Mouse (Mus musculus) limb, embryonic 10.5 days (tissue): ENCODE data around the gene 1500015O10Rik. TPM values are rescaled to one million over a fixed set of nuclear protein-coding genes. Genes with fewer than 3 reads are reported as not detected.
A peak's percentile ranks its signal among the peaks of the same experiment; 100 is the strongest.

ENCODE experiments used
- DNase-seq: peaks from one replicate; pipeline ENCODE4 v3.0.0-alpha.2; 2017; ENCODE audit warnings: low spot score
- H3K27ac ChIP-seq: fragments of 300-500 bp; sonication (generic); 2 replicates; pipeline ENCODE4 v1.5.1; 2016; ENCODE audit warnings: mild to moderate bottlenecking
- H3K27me3 ChIP-seq: fragments of 300-500 bp; sonication (generic); 2 replicates; pipeline ENCODE4 v1.6.1; 2016; ENCODE audit warnings: low read depth, mild to moderate bottlenecking; ENCODE audit not compliant: poor library complexity, severe bottlenecking
- H3K36me3 ChIP-seq: fragments of 300-500 bp; sonication (generic); 2 replicates; pipeline ENCODE4 v1.6.1; 2016; ENCODE audit warnings: mild to moderate bottlenecking, moderate library complexity
- H3K4me1 ChIP-seq: fragments of 300-500 bp; sonication (generic); 2 replicates; pipeline ENCODE4 v1.6.1; 2016
- H3K4me3 ChIP-seq: fragments of 300-500 bp; sonication (generic); 2 replicates; pipeline ENCODE4 v1.5.1; 2016; ENCODE audit warnings: mild to moderate bottlenecking, moderate library complexity
- H3K9me3 ChIP-seq: fragments of 300-500 bp; sonication (generic); replicated peaks from 2 replicates; pipeline ENCODE4 v1.6.1; 2016; ENCODE audit warnings: mild to moderate bottlenecking
- WGBS: fragments of 180-500 bp; shearing (Covaris S2); methylation state at CpG from one replicate; pipeline ENCODE4 v1.1.7; 2016; 5-methylcytosine and 5-hydroxymethylcytosine counted together
- polyA plus RNA-seq: library from polyadenylated mRNA; unstranded; fragments of >200 nt; fragmentation: Nextera tagmentation; extraction: Ambion mirVana; gene quantifications from 2 replicates; pipeline ENCODE4 v1.2.1, GENCODE M21; 2016

Gene 1500015O10Rik
- not detected in 2 replicates for polyA plus RNA-seq

DNA sequence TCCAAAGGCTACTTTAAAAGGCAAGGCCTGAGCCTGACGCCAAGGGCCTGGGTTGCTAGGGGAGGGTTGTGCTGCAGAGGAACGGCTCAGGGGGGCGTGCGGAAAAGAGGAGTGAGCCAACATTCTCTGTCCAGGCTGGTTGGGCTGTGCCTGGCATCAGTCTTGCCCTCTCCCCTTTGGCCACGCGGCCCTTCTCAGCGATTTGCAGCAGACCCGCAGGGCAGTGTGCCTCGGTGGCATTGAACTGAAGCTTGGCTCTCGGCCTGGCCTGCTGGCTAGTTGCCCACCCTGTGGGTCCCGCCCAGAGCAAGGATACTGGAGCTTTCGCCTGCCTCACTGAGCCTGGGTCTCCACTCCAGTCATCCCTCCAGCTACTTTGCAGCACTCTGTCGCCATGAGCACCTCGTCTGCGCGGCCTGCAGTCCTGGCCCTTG is at the start of gene 1500015O10Rik:
TSS of gene 1500015O10Rik (plus strand) at position 112 of the 434 bp plus-strand sequence.
- 65% methylated on average over 16 of the region's 16 CpGs for WGBS
- no peak for DNase-seq
- H3K9me3 ChIP-seq = no peaks in the 10 kb centered on the region

DNA sequence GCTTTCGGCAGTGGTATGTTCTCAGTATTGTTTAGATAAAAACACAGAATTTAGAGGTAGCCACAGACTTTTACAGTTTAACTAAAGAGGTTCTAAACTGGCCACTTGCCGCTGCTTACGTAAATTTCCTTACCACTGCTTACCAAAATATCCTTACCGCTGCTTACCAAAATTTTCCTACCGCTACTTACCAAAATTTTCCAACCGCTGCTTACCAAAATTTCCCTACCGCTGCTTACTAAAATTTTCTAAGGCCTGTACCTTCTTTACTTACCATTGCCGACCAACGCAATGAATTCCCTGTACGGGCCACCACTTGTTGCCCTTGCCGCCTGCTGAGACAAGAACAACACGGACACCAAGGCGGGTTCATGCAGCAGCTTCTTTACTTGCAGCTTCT is 40.4 kb upstream of the 1500015O10Rik start:
- Histone ChIP-seq H3K9me3 (peaks cover 8% of the 10 kb centered on the region; the same call in 1 of the 2 replicates), H3K27ac (no peak overlapping the region), H3K4me3 (no peak overlapping the region), H3K27me3 (no peaks in the 10 kb centered on the region), H3K36me3 (peaks cover 6% of the 10 kb centered on the region; the same call in 1 of the 2 replicates), H3K4me1 (peaks cover 3% of the 10 kb centered on the region; the same call in 1 of the 2 replicates)
- 90% methylated on average over 13 of the region's 13 CpGs for WGBS
- DNase-seq = no peak

More for the DNA sequence above, at the start of gene 1500015O10Rik:
- Histone ChIP-seq H3K4me1 (peaks cover 4% of the 10 kb centered on the region), H3K27me3 (no peaks in the 10 kb centered on the region), H3K4me3 (no peak within 1 kb of the TSS), H3K36me3 (no peaks in the 10 kb centered on the region), H3K27ac (0 out of 2 replicates have a peak within 1 kb of the TSS, but pooled peaks have one; percentile 34)

- Histone ChIP-seq H3K4me1 (peaks cover 7% of the 10 kb centered on the region; the same call in 1 of the 2 replicates), H3K27me3 (no peaks in the 10 kb centered on the region), H3K9me3 (peaks cover 8% of the 10 kb centered on the region; the same call in 1 of the 2 replicates), H3K27ac (no peak overlapping the region), H3K4me3 (no peak overlapping the region), H3K36me3 (peaks cover 6% of the 10 kb centered on the region; the same call in 1 of the 2 replicates)
- 94% methylated on average over 15 of the region's 15 CpGs for WGBS
- no peak for DNase-seq
These were observed 39.9 kb upstream of the 1500015O10Rik start for GRCm38 (mm10) chr1:43690507-43690906.

GRCm38 (mm10) chr1:43694076-43694475 is 36.3 kb upstream of the 1500015O10Rik start:
- DNase-seq = no peak
- no peaks in the 10 kb centered on the region for H3K36me3 ChIP-seq
- no peak overlapping the region for H3K4me3 ChIP-seq
- H3K9me3 ChIP-seq = no peaks in the 10 kb centered on the region
- peaks cover 15% of the 10 kb centered on the region for H3K4me1 ChIP-seq
- H3K27me3 ChIP-seq = no peaks in the 10 kb centered on the region
- 89% methylated on average over 3 of the region's 3 CpGs for WGBS
- no peak overlapping the region for H3K27ac ChIP-seq

DNA sequence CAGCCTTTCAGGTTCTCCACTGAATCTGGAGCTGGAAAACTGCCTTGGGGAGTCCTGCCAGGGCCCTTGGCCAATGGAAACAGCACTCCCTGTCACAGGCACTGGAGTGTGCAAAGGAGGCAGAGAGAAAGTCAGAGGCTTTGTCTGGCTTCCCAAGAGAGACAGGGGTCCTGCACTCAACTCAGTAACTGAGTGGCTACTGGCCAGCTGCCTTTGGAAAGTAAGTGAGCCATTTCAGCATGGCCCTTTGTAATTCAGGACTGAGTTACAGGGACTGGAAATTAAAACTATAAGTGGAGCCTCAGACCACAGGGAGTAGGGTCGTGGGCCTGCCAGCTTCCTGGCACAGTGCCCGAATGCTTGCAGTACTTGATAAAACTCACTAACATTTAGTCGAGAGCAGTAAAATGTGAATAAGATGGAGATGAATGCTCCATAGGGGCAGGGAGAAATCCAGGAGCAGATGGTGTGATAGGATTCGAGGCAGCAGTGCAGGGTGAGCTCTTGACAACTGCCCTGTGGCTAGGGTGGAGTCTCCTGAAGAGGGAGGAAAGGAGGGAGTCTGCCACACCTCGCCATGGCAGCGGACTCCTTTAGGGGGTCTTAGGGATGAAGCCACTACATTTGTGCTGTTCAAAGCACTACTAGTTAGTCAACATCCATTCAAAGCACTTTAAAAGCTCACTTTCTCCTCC is 35.4 kb upstream of the 1500015O10Rik start:
- Histone ChIP-seq H3K4me1 (peaks cover 15% of the 10 kb centered on the region), H3K36me3 (no peaks in the 10 kb centered on the region)

GRCm38 (mm10) chr1:43698577-43699000 is 31.8 kb upstream of the 1500015O10Rik start:
- Histone ChIP-seq H3K36me3 (no peaks in the 10 kb centered on the region), H3K27me3 (no peaks in the 10 kb centered on the region), H3K9me3 (no peaks in the 10 kb centered on the region), H3K4me1 (peaks cover 15% of the 10 kb centered on the region), H3K4me3 (no peak overlapping the region), H3K27ac (peak overlapping the region; percentile 76)
- WGBS = 25% methylated on average over 4 of the region's 4 CpGs
- DNase-seq = peak; percentile 44

More for the DNA sequence above, 35.4 kb upstream of the 1500015O10Rik start:
- Histone ChIP-seq H3K4me3 (no peak overlapping the region), H3K27me3 (no peaks in the 10 kb centered on the region), H3K9me3 (no peaks in the 10 kb centered on the region), H3K27ac (peak overlapping the region; percentile 31; the same call in 1 of the 2 replicates)
- DNase-seq = no peak
- 60% methylated on average over 6 of the region's 6 CpGs for WGBS

- H3K4me3 ChIP-seq = no peak overlapping the region
- no peak overlapping the region for H3K27ac ChIP-seq
- no peak for DNase-seq
- no peaks in the 10 kb centered on the region for H3K27me3 ChIP-seq
- no peaks in the 10 kb centered on the region for H3K9me3 ChIP-seq
- peaks cover 9% of the 10 kb centered on the region; the same call in 1 of the 2 replicates for H3K4me1 ChIP-seq
- 93% methylated on average over 2 of the region's 2 CpGs for WGBS
- no peaks in the 10 kb centered on the region for H3K36me3 ChIP-seq
These were observed 15.6 kb upstream of the 1500015O10Rik start for GRCm38 (mm10) chr1:43714841-43715240.

DNA sequence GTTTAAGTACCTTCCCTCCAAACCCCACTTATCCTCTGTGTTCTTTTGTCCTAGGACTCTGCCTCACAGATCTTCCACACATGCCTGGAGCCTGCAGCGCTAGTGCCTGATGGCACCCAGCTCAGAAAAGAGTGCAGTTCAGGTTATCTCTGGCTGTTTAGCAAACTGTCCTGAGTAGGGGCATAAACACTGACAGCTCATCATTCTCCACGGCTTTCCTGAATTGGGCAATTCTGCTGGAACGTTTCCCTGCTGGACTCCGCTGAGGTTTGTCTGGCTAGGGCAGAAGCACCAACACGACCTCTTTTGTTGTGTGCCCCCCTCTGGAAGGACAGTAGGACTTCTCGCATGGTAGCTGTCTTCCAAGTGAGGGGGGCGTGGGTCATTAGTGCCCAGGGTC is 12.4 kb upstream of the 1500015O10Rik start:
- Histone ChIP-seq H3K27ac (peak overlapping the region; percentile 10; the same call in 1 of the 2 replicates), H3K4me3 (no peak overlapping the region), H3K4me1 (peaks cover 9% of the 10 kb centered on the region; the same call in 1 of the 2 replicates), H3K27me3 (no peaks in the 10 kb centered on the region), H3K9me3 (no peaks in the 10 kb centered on the region), H3K36me3 (no peaks in the 10 kb centered on the region)
- no peak for DNase-seq
- WGBS = 72% methylated on average over 7 of the region's 7 CpGs

- H3K36me3 ChIP-seq = no peaks in the 10 kb centered on the region
- no peak overlapping the region for H3K27ac ChIP-seq
- no peak overlapping the region for H3K4me3 ChIP-seq
- WGBS = 57% methylated on average over 2 of the region's 2 CpGs
- no peaks in the 10 kb centered on the region for H3K9me3 ChIP-seq
- no peaks in the 10 kb centered on the region for H3K27me3 ChIP-seq
- peaks cover 9% of the 10 kb centered on the region; the same call in 1 of the 2 replicates for H3K4me1 ChIP-seq
- DNase-seq = no peak
These were observed 11.6 kb upstream of the 1500015O10Rik start for GRCm38 (mm10) chr1:43718793-43719192.

DNA sequence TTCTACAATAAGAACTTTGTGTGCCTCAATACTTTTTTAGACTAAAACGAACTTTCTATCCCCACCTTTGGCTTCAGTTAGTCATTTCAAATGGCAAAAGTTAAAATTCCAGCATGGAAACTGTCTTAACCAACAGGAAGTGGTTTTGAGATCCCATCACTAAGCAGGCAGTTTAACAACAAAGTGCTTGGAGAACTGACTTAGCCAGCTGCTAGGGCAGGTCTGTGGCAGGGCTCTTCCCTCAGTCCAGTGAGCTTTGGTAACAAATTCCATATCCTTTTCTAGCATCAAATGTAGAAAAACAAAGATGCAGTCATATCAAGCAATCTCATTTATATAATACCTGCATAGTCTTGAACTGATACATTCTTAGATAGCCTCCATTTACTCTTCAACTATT is 7.9 kb upstream of the 1500015O10Rik start:
- 65% methylated on average over 1 of the region's 1 CpGs for WGBS
- no peak overlapping the region for H3K27ac ChIP-seq
- no peak for DNase-seq
- H3K4me1 ChIP-seq = peaks cover 9% of the 10 kb centered on the region; the same call in 1 of the 2 replicates
- H3K9me3 ChIP-seq = no peaks in the 10 kb centered on the region
- no peak overlapping the region for H3K4me3 ChIP-seq
- H3K36me3 ChIP-seq = no peaks in the 10 kb centered on the region
- no peaks in the 10 kb centered on the region for H3K27me3 ChIP-seq

DNA sequence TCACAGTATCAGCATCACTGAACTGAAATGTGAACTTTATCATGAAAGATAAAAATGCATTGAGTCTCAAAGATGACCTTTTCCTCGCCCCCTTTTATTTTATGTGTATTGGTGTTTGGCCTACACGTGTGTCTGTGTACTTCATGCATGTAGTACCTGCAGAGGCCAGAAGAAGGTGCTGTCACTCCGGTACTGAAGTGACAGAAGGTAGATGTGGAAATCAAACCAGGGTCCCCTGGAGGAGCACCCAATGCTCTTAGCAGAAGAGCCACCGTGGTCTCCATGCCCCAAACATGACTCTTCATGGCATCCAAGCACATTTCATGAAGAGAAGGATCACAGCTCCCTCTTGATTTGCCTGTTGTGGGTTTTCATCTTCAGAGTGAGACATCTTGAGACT is 1.7 kb downstream of the 1500015O10Rik start:
- 83% methylated on average over 4 of the region's 4 CpGs for WGBS
- H3K4me1 ChIP-seq = peaks cover 4% of the 10 kb centered on the region
- no peaks in the 10 kb centered on the region for H3K27me3 ChIP-seq
- no peak overlapping the region for H3K27ac ChIP-seq
- DNase-seq = no peak
- no peak overlapping the region for H3K4me3 ChIP-seq
- H3K36me3 ChIP-seq = no peaks in the 10 kb centered on the region
- no peaks in the 10 kb centered on the region for H3K9me3 ChIP-seq

DNA sequence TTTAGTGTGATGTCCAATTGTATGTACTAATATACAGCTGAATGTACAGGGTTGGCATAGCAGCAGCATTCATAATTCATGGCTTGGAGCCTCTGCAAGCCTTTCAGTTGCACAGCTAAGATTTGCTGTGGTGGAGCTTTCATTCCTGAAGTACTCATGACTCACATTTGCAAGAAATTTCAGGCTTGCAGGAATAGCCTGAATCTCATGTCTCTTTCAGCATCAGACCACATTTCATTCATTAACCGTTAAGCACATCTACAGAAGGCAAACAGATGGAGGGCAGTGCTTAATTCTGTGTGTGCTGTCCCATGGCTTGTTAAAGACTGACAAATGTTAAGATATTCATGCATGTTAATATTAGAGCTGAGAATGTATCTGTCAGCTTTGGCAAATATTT is 2.3 kb downstream of the 1500015O10Rik start:
- peaks cover 4% of the 10 kb centered on the region for H3K4me1 ChIP-seq
- H3K36me3 ChIP-seq = no peaks in the 10 kb centered on the region
- no peak overlapping the region for H3K27ac ChIP-seq
- no peak overlapping the region for H3K4me3 ChIP-seq
- H3K9me3 ChIP-seq = no peaks in the 10 kb centered on the region
- 88% methylated on average over 1 of the region's 1 CpGs for WGBS
- no peak for DNase-seq
- no peaks in the 10 kb centered on the region for H3K27me3 ChIP-seq

DNA sequence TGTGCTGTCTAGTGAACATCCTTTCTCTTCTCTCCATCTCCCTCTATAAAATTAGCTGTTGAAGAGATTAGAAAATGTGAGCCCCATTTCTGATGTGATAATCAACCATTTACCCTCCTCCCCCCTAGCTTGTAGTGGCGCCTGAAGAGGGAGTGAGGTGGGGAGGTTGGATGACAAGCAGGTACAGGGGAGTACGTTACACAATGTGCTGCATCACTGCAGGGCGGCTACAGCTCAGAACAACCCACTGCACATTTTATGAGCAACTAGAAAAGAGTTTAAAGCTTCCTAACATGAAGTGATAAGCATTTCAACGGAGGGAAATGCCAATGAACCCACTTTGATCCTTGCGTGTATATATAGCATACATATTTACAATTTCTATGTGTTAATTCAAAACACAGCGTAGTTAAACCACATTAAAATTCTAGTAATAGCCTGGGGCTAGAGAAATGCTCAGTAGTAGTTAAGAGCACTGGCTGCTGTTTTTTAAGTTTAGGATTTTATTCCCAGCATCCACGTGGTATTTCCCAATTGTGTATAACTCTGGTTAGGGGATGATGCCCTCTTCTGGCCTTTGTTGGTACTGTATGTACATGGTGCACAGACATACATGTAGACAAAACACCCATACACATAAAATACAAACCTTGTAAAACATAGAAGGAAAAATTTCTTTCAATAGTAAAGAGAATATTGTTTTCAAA is 7.6 kb downstream of the 1500015O10Rik start:
- no peak overlapping the region for H3K4me3 ChIP-seq
- H3K36me3 ChIP-seq = no peaks in the 10 kb centered on the region
- H3K9me3 ChIP-seq = no peaks in the 10 kb centered on the region
- DNase-seq = peak; percentile 43
- WGBS = 83% methylated on average over 7 of the region's 7 CpGs
- H3K27me3 ChIP-seq = no peaks in the 10 kb centered on the region
- no peak overlapping the region for H3K27ac ChIP-seq
- no peaks in the 10 kb centered on the region for H3K4me1 ChIP-seq
